Mouse (Mus musculus) intestine, embryonic 15.5 days (tissue): ENCODE data around the gene Reps1. TPM values are rescaled to one million over a fixed set of nuclear protein-coding genes. Genes with fewer than 3 reads are reported as not detected.
A peak's percentile ranks its signal among the peaks of the same experiment; 100 is the strongest.

Experiments
- ATAC-seq: fragments of 200-750 bp; cut with Nextera tagmentation; 2 replicates; pipeline ENCODE4 v1.8.0; 2017; ENCODE audit warnings: moderate TSS enrichment, moderate library complexity
- H3K27ac ChIP-seq: fragments of 300-500 bp; sonication (generic); 2 replicates; pipeline ENCODE4 v1.5.1; 2015; ENCODE audit warnings: mild to moderate bottlenecking, inconsistent platforms
- H3K27me3 ChIP-seq: fragments of 300-500 bp; sonication (generic); replicated peaks from 2 replicates; pipeline ENCODE4 v1.6.1; 2015; ENCODE audit warnings: inconsistent platforms
- H3K36me3 ChIP-seq: fragments of 300-500 bp; sonication (generic); 2 replicates; pipeline ENCODE4 v1.6.1; 2015; ENCODE audit warnings: inconsistent platforms
- H3K4me1 ChIP-seq: fragments of 300-500 bp; sonication (generic); replicated peaks from 2 replicates; pipeline ENCODE4 v1.6.1; 2015; ENCODE audit warnings: inconsistent platforms
- H3K4me2 ChIP-seq: fragments of 300-500 bp; sonication (generic); replicated peaks from 2 replicates; pipeline ENCODE4 v1.6.1; 2015; ENCODE audit warnings: mild to moderate bottlenecking, inconsistent platforms
- H3K4me3 ChIP-seq: fragments of 300-500 bp; sonication (generic); replicated peaks from 2 replicates; pipeline ENCODE4 v1.5.1; 2015; ENCODE audit warnings: inconsistent platforms
- H3K9ac ChIP-seq: fragments of 300-500 bp; sonication (generic); 2 replicates; pipeline ENCODE4 v1.6.1; 2015; ENCODE audit warnings: inconsistent platforms
- H3K9me3 ChIP-seq: fragments of 300-500 bp; sonication (generic); 2 replicates; pipeline ENCODE4 v1.6.1; 2016; ENCODE audit warnings: inconsistent platforms
- WGBS: fragments of 180-500 bp; shearing (Covaris S2); methylation state at CpG from one replicate; pipeline ENCODE4 v1.1.7; 2015; 5-methylcytosine and 5-hydroxymethylcytosine counted together
- polyA plus RNA-seq: library from polyadenylated mRNA; unstranded; fragments of >200 nt; fragmentation: Nextera tagmentation; extraction: Ambion mirVana; gene quantifications from 2 replicates; pipeline ENCODE4 v1.2.1, GENCODE M21; 2015

The Reps1 gene
- polyA plus RNA-seq, 1 experiment from 2014 or later: 14.8 TPM

GRCm38 (mm10) chr10:18067761-18068446 is 12.2 kb downstream of the Reps1 start:
- Histone ChIP-seq H3K4me2 (no peak overlapping the region), H3K4me3 (no peak overlapping the region)
- 42% methylated on average over 10 of the region's 10 CpGs for WGBS

GRCm38 (mm10) chr10:18068880-18069279 is 13.2 kb downstream of the Reps1 start:
- Histone ChIP-seq H3K4me3 (no peak overlapping the region), H3K9me3 (no peaks in the 10 kb centered on the region), H3K27me3 (no peaks in the 10 kb centered on the region), H3K4me2 (no peak overlapping the region), H3K27ac (no peak overlapping the region), H3K9ac (no peak overlapping the region), H3K36me3 (no peaks in the 10 kb centered on the region), H3K4me1 (peaks cover 11% of the 10 kb centered on the region)
- WGBS: 82% methylated on average over 2 of the region's 2 CpGs
- ATAC-seq: no peak

More at GRCm38 (mm10) chr10:18067761-18068446, 12.2 kb downstream of the Reps1 start:
- Histone ChIP-seq H3K4me1 (peaks cover 11% of the 10 kb centered on the region), H3K9ac (no peak overlapping the region), H3K9me3 (no peaks in the 10 kb centered on the region), H3K27me3 (no peaks in the 10 kb centered on the region), H3K36me3 (no peaks in the 10 kb centered on the region), H3K27ac (peak overlapping the region; percentile 48; the same call in 1 of the 2 replicates)
- peak; percentile 66 for ATAC-seq

GRCm38 (mm10) chr10:18069576-18069975 is 13.9 kb downstream of the Reps1 start:
- H3K9me3 ChIP-seq: no peaks in the 10 kb centered on the region
- H3K27ac ChIP-seq: no peak overlapping the region
- peaks cover 11% of the 10 kb centered on the region for H3K4me1 ChIP-seq
- no peak overlapping the region for H3K4me2 ChIP-seq
- no peaks in the 10 kb centered on the region for H3K27me3 ChIP-seq
- no peak for ATAC-seq
- H3K4me3 ChIP-seq: no peak overlapping the region
- no peaks in the 10 kb centered on the region for H3K36me3 ChIP-seq
- no peak overlapping the region for H3K9ac ChIP-seq
- 68% methylated on average over 2 of the region's 2 CpGs for WGBS

- Histone ChIP-seq H3K4me2 (no peak overlapping the region), H3K36me3 (no peaks in the 10 kb centered on the region), H3K27me3 (no peaks in the 10 kb centered on the region), H3K9ac (no peak overlapping the region), H3K4me3 (no peak overlapping the region), H3K9me3 (no peaks in the 10 kb centered on the region), H3K27ac (no peak overlapping the region), H3K4me1 (peaks cover 11% of the 10 kb centered on the region)
- 60% methylated on average over 3 of the region's 3 CpGs for WGBS
- ATAC-seq: no peak
Observed at GRCm38 (mm10) chr10:18070144-18070543, 14.5 kb downstream of the Reps1 start.

- Histone ChIP-seq H3K27me3 (no peaks in the 10 kb centered on the region), H3K9ac (no peak overlapping the region), H3K4me1 (peaks cover 11% of the 10 kb centered on the region), H3K4me3 (no peak overlapping the region), H3K9me3 (no peaks in the 10 kb centered on the region), H3K27ac (no peak overlapping the region), H3K36me3 (no peaks in the 10 kb centered on the region), H3K4me2 (no peak overlapping the region)
- 81% methylated on average over 2 of the region's 2 CpGs for WGBS
- no peak for ATAC-seq
Observed at GRCm38 (mm10) chr10:18070616-18071015, 15.0 kb downstream of the Reps1 start.

GRCm38 (mm10) chr10:18072871-18073270 is 17.2 kb downstream of the Reps1 start:
- H3K9ac ChIP-seq: no peak overlapping the region
- 66% methylated on average over 3 of the region's 3 CpGs for WGBS
- H3K9me3 ChIP-seq: no peaks in the 10 kb centered on the region
- H3K4me3 ChIP-seq: no peak overlapping the region
- H3K4me1 ChIP-seq: 0 out of 2 replicates have a peak, but pooled peaks cover 3% of the 10 kb centered on the region
- no peak for ATAC-seq
- no peaks in the 10 kb centered on the region for H3K27me3 ChIP-seq
- no peak overlapping the region for H3K27ac ChIP-seq
- no peaks in the 10 kb centered on the region for H3K36me3 ChIP-seq
- H3K4me2 ChIP-seq: no peak overlapping the region

GRCm38 (mm10) chr10:18074383-18075075 is 18.9 kb downstream of the Reps1 start:
- no peaks in the 10 kb centered on the region for H3K36me3 ChIP-seq
- no peak overlapping the region for H3K4me2 ChIP-seq
- H3K4me1 ChIP-seq: 0 out of 2 replicates have a peak, but pooled peaks cover 3% of the 10 kb centered on the region
- H3K9me3 ChIP-seq: no peaks in the 10 kb centered on the region
- H3K27me3 ChIP-seq: no peaks in the 10 kb centered on the region
- no peak overlapping the region for H3K4me3 ChIP-seq
- WGBS: 75% methylated on average over 5 of the region's 5 CpGs
- H3K27ac ChIP-seq: no peak overlapping the region
- no peak for ATAC-seq
- no peak overlapping the region for H3K9ac ChIP-seq

- 73% methylated on average over 6 of the region's 6 CpGs for WGBS
- Histone ChIP-seq H3K27ac (no peak overlapping the region), H3K36me3 (no peaks in the 10 kb centered on the region), H3K27me3 (no peaks in the 10 kb centered on the region), H3K9ac (no peak overlapping the region), H3K4me3 (no peak overlapping the region), H3K9me3 (no peaks in the 10 kb centered on the region), H3K4me1 (no peaks in the 10 kb centered on the region), H3K4me2 (no peak overlapping the region)
- ATAC-seq: 0 out of 2 replicates have a peak, but pooled peaks have one; percentile 34
Observed at GRCm38 (mm10) chr10:18075845-18076244, 20.2 kb downstream of the Reps1 start.

- Histone ChIP-seq H3K27me3 (no peaks in the 10 kb centered on the region), H3K9me3 (no peaks in the 10 kb centered on the region), H3K4me3 (no peak overlapping the region), H3K36me3 (no peaks in the 10 kb centered on the region), H3K4me1 (no peaks in the 10 kb centered on the region), H3K27ac (no peak overlapping the region), H3K9ac (no peak overlapping the region), H3K4me2 (no peak overlapping the region)
- no peak for ATAC-seq
- WGBS: 75% methylated on average over 1 of the region's 1 CpGs
Observed at GRCm38 (mm10) chr10:18081536-18081935, 25.9 kb downstream of the Reps1 start.

- no peak for ATAC-seq
- WGBS: 92% methylated on average over 6 of the region's 6 CpGs
- no peak overlapping the region for H3K4me3 ChIP-seq
Observed at GRCm38 (mm10) chr10:18082772-18083171, 27.1 kb downstream of the Reps1 start.

GRCm38 (mm10) chr10:18090691-18091090 is 35.0 kb downstream of the Reps1 start:
- no peaks in the 10 kb centered on the region for H3K4me1 ChIP-seq
- H3K27me3 ChIP-seq: no peaks in the 10 kb centered on the region
- H3K9ac ChIP-seq: no peak overlapping the region
- H3K27ac ChIP-seq: no peak overlapping the region
- no peaks in the 10 kb centered on the region for H3K9me3 ChIP-seq
- no peak overlapping the region for H3K4me2 ChIP-seq
- no peak for ATAC-seq
- H3K36me3 ChIP-seq: no peaks in the 10 kb centered on the region
- H3K4me3 ChIP-seq: no peak overlapping the region

More at GRCm38 (mm10) chr10:18082772-18083171, 27.1 kb downstream of the Reps1 start:
- no peak overlapping the region for H3K9ac ChIP-seq
- no peaks in the 10 kb centered on the region for H3K9me3 ChIP-seq
- H3K36me3 ChIP-seq: no peaks in the 10 kb centered on the region
- no peak overlapping the region for H3K4me2 ChIP-seq
- no peaks in the 10 kb centered on the region for H3K27me3 ChIP-seq
- no peak overlapping the region for H3K27ac ChIP-seq
- H3K4me1 ChIP-seq: no peaks in the 10 kb centered on the region

- H3K9ac ChIP-seq: no peak overlapping the region
- H3K27me3 ChIP-seq: no peaks in the 10 kb centered on the region
- H3K4me1 ChIP-seq: no peaks in the 10 kb centered on the region
- H3K4me3 ChIP-seq: no peak overlapping the region
- WGBS: 74% methylated on average over 5 of the region's 5 CpGs
- ATAC-seq: no peak
- no peaks in the 10 kb centered on the region for H3K9me3 ChIP-seq
- no peak overlapping the region for H3K4me2 ChIP-seq
- H3K36me3 ChIP-seq: 0 out of 2 replicates have a peak, but pooled peaks cover 2% of the 10 kb centered on the region
- no peak overlapping the region for H3K27ac ChIP-seq
Observed at GRCm38 (mm10) chr10:18102166-18102565, 46.5 kb downstream of the Reps1 start.
